Mouse (Mus musculus) ovary, adult 18-20 months (tissue): ENCODE data around the gene Acap3.

Source experiments
- DNase-seq: peaks from one replicate; pipeline ENCODE4 v3.0.0; 2022; ENCODE audit warnings: low spot score, mixed read lengths

Acap3 gene

DNA sequence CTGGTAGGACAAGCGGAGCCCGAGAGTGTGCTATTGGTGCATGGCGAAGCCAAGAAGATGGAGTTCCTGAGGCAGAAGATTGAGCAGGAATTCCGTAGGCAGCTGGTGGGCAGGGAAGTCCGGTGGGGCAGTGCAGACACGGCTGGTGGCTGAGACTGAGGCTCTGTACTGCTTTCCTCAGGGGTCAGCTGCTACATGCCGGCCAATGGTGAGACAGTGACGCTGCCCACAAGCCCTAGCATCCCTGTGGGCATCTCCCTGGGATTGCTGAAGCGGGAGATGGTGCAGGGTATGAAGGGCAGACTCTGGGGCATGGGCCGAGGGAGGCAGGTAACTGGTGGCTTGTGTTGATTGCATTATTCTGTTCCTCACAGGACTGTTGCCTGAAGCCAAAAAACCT, 3.9 kb upstream of the Acap3 start:
- no peak for DNase-seq

DNA sequence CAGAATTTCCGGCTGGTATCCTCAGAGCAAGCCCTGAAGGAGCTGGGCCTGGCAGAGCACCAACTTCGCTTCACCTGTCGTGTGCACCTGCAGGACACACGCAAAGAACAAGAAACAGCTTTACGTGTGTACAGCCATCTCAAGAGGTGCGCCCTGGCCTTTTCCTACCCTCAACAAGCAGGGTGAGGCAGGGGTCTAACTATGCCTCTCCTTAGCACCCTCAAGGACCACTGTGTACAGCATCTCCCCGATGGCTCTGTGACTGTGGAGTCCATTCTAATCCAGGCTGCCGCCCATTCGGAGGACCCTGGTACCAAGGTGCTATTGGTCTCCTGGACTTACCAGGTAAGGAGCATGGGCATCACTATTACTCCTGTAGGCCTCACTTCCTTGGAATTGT, 3.4 kb upstream of the Acap3 start:
- DNase-seq: no peak

DNA sequence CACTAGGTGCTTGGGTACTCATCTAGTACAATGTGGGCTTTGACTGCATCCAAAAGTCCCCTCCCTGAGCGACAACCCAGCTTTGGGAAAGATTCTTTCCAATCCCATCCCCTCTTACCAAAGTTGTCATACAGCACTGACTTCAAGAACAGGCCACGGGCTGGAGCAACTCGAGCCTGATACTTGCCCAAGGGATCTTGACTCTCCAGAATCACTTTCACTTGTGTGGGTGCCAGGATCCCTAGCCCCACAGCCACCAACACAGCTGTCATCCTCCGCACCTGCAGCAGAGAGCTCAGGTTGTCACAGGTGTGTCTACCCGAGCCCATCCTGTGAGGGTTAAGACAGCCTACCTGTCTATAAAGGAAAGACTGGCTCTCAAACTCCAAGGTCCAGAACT, 2.3 kb upstream of the Acap3 start:
- DNase-seq: no peak

DNA sequence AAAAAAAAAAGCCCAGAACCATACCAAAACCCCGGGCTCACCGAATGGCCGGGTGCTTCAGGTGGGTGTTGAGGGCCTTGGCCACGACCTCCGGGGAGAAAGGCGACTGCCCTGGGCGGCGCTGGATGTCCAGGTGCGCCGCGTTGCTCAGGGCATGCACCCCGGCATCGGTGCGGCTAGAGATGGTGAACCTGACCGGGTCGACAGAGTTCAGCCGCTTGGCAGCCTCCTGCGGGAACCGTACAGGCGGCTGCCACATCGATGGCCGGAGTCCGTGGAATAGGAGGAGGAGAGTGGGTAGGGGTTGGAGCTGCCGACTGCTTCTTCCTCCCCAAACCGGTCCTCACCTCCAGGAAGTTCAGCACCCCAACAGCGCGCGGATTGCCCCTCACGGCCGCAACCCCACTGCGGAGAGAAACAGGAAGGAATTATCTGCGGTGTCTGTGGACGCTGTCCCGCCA, 581 bp upstream of the Acap3 start:
- no peak for DNase-seq

- DNase-seq: peak; percentile 65
These were observed 395 bp downstream of the Acap3 start for GRCm38 (mm10) chr4:155892017-155892416.

GRCm38 (mm10) chr4:155892438-155893211, 1.0 kb downstream of the Acap3 start:
- DNase-seq: no peak

GRCm38 (mm10) chr4:155893212-155893690, 1.6 kb downstream of the Acap3 start:
- DNase-seq: no peak

GRCm38 (mm10) chr4:155894311-155894881, 2.8 kb downstream of the Acap3 start:
- DNase-seq: peak; percentile 62

DNA sequence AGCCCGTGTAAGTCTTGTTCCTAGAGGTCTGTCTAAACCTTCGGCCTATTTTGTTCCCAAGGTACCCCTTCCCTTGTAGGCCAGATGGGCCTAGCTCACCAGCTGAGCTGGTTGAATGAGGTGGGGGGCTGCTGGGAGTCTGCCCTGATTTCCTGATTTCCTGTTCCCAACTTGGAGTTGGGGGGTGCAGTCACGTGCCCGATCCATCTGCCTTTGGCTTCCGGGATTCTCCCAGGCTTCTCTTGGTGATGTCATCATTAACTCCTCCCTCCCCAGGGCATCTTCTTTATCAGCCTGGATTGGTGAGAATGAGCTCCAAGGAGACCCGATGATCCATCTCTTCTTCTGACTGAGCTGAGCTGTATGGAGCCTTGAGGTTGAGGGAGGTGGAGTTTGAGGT, 3.6 kb downstream of the Acap3 start:
- DNase-seq: no peak

- no peak for DNase-seq
These were observed 4.2 kb downstream of the Acap3 start for GRCm38 (mm10) chr4:155895826-155896225.

DNA sequence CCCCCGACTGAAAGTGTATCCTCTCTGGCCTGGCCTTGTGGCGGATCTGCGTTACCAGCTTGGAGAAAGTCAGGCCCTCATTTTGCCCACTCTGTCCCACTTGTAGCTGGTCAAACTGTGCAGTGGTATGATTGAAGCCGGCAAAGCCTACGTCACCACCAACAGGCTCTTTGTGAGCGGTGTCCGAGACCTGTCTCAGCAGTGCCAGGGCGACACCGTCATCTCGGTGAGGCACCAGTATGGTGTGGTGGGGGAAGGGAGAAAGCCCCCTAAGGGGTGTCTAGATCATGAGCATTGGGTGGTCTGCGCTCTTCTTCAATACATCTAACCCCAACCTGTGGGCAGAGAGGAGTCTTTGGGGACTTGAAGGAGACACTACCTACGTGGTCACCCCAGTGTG, 4.8 kb downstream of the Acap3 start:
- DNase-seq: no peak

DNA sequence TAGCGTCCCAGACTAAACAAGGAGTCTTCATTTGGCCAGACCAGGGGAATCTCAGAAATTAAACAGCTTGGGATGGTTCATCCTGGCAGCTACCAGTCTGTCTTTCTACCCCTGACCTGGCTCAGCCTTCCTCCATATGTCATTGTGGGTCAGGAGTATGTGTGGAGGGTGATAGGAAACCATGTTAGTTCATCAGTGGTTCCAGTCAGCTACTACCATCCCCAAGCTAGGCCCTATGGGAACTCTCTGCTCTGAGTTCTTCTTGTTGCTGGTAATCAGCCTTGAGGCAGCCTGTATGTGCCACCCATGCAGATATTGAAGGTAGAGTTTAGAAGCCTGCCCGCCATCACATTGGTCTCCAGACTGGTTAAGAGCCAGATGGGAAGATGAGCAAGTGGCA, 6.7 kb downstream of the Acap3 start:
- no peak for DNase-seq

DNA sequence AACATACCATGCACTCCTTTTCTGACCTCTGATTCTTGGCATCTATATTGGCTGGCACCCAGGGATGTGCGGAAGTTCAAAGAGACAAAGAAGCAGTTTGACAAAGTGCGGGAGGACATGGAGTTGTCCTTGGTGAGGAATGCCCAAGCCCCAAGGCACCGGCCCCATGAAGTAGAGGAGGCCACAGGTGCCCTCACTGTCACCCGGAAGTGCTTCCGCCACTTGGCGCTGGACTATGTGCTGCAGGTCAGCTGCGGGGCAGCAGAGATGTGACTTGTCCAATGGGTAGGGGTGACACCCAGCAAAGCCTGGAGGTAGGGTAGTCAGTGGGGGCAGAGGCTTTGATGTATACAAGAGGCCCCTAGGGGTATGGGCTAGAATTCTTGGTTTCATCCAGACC, 7.7 kb downstream of the Acap3 start:
- DNase-seq: no peak

- DNase-seq: no peak
These were observed 9.6 kb downstream of the Acap3 start for GRCm38 (mm10) chr4:155901205-155901604.

GRCm38 (mm10) chr4:155903246-155903645, 11.6 kb downstream of the Acap3 start:
- DNase-seq: no peak

- DNase-seq: peak; percentile 1
These were observed 12.9 kb downstream of the Acap3 start for GRCm38 (mm10) chr4:155904318-155905102.

- peak; percentile 0 for DNase-seq
These were observed 14.0 kb downstream of the Acap3 start for GRCm38 (mm10) chr4:155905634-155906033.

DNA sequence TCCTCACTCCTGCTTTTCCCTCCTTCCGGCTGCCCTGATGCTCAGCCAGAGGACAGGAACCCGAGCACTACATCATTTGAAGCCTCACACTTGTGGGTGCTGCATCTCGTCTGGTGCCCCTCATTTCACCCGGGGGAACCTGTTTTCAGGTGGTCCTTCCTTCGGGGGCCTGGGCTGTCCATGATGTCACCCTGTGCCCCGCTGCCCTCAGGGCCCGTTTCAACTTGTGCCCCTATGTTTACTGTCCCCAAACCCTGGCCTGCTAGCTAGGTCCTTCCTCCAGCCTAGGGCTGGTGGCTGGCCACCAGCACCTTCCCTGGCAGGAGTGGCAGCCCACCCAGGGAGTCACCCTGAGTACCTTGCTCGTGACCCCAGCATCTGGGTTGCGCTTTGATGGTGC, 14.5 kb downstream of the Acap3 start:
- no peak for DNase-seq

DNA sequence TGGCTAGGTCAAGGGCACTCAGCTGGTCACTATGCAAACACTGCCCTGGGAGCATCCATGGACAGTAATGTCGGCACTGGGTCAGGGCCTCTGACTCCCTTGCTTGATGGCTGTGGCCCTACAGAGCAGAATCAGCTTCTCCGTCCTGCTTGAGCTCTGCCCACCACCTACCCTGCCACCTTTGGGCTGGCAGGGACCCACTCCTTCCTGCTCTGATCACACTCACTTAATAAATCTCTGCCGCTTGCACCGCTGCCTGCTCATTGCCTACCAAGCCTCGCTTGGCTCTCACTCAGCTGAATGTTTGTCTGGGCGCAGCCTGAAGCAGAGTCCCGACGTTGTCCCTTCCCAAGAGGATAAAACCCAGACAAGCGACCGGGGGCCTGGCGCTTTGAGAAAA, 15.4 kb downstream of the Acap3 start:
- peak; percentile 1 for DNase-seq

- DNase-seq: peak; percentile 1
These were observed 16.7 kb downstream of the Acap3 start for GRCm38 (mm10) chr4:155908281-155908680.

DNA sequence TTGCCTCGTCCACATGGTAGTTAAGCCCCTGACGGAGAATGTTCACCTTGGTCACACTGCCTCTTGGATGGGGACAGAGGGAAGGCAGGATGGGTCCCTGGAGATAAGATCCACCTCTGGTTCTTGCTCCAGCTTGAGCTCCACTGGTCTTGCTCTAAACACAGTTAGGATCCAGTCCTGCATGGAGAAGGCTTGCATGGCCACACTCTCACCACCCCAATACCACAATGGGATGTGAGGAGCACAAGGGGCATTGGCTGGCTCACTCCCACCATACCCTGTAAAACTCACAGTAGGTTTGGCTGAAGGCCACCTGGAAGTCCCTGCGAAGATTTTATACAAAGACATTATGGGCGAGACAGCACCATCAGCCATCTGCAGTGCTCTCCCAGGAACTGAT, 17.1 kb downstream of the Acap3 start:
- peak; percentile 1 for DNase-seq

DNA sequence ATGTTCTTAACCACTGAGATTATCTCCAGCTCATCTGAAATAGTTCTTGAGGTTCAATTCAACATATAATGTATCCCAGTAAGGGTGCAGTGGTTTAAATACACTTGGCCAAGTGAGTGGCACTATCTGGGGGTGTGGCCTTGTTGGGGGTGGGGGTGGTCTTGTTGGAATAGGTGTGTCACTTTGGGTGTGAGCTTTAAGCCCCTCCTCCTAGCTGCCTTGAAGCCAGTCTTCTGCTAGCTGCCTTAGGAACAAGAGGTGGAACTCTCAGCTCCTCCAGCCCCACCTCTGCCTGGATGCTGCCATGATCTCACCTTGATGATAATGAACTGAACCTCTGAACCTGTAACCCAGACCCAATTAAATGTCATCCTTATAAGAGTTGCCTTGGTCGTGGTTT, 40.4 kb downstream of the Acap3 start:
- no peak for DNase-seq

GRCm38 (mm10) chr4:155943049-155943452, 51.4 kb downstream of the Acap3 start:
- no peak for DNase-seq
